Mouse (Mus musculus) adipocyte (in vitro differentiated cells): ENCODE measurements around the gene Cryba4.

Source experiments
- DNase-seq: peaks from one replicate; pipeline ENCODE4 v3.0.0-alpha.2; 2016; ENCODE audit warnings: low spot score

Cryba4 gene

DNA sequence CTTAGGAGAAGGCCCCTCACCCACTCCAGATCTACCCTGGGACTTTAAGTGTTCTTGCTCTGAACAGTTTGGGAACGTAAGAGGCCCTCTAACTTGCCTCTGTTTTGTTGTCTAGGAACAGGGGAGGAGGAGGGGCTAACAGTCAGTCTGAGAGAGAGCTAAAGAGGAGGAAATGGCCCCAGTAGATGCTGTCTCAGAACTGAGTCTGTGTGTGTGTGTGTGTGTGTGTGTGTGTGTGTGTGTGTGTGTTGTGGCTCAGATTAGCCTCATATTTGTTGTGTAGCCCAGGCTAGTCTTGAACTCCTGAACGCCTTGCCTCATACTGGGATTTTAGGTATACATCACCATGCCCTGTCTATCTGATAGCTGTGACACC is 34.3 kb upstream of the Cryba4 start:
- no peak for DNase-seq

DNA sequence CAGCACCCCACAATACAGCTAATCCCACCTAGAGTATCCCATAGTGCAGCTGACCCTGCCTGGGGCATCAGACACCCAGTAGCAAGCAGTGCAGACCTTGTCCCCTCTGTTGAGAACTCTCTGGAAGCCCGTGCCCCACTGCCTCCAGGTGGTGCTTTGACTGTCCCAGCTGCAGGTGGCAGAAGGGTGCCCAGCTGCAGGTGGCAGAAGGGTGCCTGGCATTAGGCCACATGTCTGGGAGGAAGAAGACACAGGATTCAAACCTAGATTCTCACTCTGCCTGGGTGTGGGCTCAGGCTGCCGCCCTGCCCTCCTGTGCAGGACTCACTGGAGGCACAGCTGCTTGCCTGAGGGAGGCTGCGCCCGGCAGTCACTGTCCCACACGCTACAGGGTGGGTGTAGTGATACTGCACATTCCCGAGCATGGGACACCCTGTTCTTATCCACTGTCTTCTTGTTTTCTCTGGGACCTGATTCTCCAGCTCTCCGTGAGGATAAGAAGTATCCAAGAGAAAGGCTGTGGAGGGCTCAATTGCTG is 33.3 kb upstream of the Cryba4 start:
- DNase-seq: no peak

DNA sequence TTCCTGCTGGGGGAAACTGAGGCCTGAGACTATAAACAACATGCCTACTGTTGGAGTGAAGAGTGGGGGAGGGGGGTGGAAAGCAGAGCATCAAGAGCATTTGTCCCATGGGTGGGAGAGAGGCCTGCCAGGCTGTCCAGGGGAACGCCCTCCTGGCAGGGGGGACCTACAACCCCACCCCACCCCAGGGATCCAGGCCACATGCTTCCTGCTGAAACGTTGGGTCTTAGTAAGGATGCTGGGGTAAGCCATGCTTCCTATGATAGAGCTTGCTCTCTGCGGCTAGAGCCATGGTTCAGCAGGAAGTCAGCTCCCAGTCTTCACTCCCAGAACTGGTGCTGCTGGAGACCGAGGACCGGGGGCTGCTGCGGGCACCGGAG is 31.9 kb upstream of the Cryba4 start:
- DNase-seq: no peak

DNA sequence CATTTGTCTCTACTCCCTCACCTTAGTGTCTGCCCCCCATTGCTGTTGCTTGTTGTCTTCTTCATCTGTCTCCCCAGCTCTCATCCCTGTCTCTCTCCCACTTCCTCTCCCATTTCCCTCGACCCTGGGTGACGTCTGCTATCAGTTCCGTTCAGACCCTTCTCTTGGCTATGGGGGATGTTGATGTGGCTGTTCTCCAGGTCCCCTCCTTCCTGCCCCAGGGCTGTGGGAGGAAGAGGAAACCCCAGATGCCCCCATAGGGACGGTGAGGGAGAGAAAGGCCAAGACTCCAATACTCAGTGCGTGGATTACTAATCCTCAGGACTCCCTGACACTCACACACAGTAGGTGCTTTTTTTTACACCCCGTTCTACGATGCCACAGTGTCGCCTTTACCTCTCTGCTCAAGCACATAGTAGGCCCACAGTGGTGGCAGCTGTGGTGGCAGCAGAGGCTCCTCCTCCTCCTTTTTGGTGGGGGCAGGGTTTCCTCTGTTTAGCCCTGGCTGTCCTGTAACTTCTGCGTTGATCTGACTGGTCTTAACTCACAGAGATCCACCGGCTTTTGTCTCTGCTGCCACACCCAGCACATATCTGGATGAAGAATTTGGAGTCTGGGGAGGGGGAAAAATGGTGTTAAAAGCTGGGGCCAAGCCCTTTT is 31.4 kb upstream of the Cryba4 start:
- DNase-seq: no peak

DNA sequence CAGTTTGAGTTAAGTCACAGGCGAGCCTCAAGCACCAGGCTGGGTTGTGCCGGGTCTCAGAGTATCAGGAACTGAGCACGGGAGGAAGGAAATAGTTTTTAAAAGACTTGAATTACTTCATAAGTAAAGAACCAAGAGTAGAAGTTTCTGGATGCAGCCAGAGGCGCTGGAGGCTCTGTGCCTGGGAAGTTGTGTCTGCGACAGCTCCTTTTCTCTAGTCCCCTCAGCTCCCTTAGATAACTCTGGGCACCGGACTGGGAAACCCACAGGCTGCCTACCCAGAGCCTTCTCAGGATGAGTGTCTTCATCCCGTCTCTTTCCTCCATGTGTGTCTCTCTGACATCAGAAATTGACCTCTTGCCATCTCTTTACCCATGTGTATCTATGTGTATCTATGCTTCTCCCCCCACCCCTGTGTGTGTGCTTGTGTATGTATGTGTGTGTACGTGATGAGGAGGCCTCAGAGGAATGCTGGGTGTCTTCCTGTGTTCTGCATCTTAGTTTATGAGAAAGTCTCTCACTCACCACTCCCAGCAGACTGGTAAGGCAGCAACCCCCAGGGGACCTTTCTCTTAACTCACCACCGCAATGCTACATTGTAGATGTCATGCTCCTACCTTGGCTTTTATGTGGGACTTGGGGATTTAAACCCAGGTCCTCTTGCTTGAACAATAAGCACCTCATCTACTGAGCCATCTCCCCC is 30.6 kb upstream of the Cryba4 start:
- no peak for DNase-seq

DNA sequence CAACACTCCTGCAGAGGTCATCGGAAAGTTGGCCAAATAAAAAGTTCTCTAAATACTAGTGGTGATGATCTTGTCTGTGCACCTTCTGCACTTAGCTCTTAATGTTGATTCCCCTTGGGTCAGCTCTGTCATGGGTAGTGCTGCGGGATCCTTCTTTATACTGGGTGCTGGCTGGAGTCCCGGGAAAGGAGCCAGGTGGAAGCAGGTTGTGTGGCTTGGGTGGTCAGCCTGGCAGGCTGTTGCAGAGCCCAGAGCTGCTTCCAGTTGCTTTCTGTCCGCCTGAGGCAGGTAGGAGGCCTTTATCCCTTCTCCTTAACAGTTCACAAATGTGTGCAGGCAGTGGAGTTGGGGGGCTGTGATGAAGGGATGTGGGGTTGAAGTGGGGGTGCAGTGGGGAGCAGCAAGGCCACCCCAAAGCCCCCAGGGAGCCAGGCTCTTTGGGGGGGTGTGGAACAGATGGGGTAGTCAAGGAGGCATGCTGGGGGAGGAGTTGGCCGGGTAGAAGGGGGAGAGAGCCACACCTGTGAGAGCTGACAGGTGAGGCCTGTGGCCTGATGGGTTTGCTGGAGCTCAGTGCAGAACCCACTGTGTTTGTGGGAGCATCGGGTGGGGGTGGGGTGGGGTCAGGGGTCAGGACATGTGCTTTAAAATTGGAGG is 29.9 kb upstream of the Cryba4 start:
- no peak for DNase-seq

DNA sequence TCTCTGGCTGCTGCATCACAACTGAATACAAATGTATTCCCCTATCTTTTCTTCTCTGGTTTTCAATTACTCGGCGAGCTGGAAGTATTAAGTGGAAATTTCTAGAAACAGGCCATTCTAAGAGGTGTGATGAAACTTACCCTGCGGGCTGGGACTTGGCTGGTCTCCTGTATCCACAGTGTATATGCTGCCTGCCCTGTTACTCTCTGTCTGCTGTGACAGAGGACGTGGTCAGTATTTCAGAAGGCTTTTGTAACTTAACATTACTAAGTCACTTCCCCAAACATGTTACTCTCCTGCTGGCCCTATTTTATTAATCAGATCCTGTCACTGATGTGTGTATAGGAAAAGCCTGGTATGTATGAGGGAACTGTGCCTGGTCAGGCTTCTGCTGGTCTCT is 29.4 kb upstream of the Cryba4 start:
- peak; percentile 30 for DNase-seq

DNA sequence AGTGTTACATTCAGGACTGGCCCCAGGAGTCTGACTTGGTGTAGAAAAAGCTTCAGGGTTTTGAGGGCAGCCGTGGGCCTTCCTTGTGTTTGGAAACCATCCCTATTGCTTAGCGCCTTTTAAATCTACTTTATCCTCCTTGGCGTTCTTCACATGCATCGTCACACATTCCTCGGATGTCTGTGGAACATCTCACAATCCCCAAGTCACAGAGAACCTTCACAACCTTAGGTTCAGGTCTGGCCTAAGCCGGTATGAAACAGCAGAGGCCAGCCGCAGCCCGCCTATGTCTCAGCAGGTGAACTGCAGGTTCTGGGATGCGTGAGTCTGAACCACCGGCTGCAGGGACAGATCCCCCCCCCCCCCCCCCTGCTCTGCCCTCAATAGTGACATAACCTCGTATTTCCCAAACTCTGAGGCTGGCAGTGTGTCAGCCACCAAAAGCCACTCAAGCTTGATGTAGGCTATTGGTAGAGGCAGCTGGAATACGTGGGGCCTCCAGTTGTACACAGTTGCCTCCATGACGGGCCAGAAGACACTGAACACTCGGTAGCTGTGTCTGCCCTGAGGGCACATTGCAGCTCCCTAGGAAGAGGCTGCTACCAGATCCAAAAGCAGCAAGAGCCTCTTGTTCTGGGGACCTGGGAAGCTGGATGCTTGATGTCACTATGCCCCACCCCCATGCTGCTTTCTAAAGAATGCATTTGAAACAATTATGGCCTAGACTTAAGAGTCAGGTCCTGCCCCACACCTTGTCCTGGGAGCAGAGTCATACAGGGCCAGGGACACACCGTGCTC is 28.7 kb upstream of the Cryba4 start:
- no peak for DNase-seq

DNA sequence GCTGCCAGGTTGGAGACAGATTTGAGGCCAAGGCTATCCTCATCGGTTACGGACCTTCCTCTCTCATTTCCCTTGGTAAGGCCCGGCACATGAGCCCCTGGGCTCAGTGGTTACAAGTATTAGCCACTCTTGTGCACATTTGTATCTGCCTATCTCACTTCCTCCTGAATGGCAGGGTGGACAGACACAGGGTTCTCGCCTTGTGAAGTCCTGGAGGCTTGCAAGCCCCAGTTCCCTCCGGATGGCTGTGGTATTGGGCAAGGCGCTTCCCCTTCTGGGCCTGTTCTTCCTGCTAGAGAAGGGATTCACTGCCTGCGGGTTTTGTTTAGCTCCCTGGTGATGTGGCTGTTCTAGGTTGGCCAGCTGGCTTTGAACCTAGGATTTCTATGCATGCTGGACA is 27.8 kb upstream of the Cryba4 start:
- no peak for DNase-seq

DNA sequence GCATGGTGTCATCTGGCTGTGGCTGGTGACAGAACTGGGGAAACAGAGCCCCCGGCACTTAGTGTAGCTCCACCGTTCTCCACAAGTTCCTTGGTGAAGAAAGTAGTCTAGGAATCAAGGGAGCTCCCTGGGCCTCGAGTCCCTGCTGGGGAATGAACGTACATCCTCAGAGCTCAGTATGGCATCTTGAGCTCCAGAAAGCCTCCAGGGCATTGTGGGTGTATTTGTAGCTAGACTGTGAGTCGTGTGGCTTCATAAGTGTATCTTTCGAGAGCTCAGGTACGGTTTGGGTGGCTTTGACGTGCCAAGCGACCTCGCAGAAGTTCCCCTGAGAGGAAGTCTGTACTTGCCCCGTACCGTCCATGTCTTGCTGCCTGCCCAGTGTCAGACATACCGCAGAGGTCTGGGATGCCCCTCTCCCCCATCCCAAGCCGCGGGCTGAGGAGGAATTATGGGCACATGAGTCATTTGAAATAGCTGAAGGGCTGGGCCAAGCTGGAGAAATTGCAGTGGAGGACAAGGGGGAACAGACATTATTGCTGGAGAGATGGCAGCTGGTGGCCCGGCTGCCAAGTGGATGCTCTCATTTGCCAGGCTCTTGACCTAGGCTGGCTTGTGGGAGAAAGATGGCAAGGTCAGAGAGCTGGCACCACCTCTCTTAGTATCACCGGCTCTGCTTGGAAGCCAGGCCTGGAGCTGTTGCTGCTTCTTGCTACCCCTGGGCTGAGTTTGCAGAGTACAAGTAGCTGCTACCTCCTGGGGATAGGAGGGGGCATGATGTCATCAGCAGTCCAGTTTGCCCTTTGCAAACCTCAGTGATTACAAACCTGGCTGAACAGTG is 27.1 kb upstream of the Cryba4 start:
- DNase-seq: peak; percentile 73

DNA sequence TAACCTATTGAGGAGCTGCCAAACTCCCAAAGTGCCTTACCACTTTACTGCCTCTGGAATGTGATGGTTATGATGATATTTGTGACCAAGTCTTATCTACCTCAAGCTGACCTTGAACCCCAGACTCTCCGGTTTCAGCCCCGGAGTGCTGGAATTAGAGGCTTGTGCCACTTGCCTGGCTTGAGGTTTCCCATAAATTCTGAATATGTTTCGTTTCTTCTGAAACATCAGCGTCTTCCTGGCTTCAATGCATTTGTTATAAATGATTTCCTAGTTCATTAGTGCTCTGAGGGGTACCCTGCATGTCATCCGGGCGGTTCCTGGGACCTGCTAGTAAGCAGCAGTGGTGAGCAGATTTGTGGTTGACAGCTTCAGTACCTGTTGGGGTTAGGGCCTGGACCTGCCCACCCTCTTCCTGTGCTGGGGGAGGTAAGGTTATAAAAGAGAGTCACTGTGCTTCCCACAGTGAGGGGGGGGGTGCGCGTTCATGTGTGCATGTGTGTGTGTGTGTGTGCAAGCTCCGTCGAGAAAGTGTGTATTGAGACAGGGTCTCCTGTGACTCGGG is 25.7 kb upstream of the Cryba4 start:
- DNase-seq: no peak

DNA sequence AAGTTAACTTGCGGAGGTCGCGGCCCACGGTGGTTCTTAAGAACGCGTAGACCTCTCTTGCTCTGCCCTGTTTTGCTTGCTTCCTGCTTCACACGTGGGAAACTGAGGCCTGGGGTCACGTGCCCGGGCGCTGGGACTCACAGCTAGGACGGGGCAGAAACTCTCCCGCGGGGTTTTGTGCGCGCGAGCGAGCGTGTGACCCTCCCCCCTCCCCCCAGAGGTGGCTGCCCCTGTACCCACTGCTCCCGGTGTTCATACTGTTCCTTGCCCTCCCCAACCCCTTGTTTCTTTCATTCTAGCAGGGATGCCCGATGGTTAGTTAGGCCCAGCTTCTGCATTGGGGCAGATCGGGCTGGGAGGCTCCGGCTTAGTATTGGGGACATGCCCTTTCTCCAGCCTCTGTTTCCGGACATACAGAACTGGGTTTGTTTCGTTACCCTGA is 24.6 kb upstream of the Cryba4 start:
- no peak for DNase-seq

DNA sequence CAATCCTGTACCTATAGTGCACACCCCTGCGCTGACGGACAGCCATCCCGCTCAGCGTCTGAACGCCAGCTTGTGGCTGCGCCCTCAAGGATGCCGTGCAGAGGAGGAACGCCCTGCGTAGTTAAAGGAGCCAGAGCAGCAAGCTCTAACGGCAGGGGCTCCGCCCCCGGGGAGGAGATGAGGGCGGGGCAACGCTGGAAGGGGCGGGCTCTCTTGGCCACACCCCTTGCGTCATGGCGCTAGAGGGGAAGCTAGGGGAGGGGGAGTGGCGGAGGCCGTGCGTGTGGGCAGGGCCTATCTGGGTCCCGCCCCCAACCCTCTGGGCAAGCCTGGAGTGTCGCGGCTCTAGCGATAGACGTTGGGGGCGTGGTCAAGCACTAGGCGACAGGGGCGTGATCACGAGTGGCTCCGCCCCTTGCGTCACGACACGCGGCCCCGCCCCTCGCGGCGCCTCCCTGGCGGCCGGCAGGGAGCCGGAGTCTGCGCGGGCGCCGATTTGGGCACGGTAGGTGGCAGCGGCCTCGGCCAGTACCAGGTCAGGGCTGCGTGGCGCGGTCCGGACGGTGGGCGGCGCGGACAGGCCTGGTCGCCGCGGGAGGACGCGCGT is 24.1 kb upstream of the Cryba4 start, which contains the start of gene Tpst2:
TSS of gene Tpst2 (plus strand) at position 425 of the 607 bp plus-strand sequence.
- DNase-seq: peak; percentile 99

DNA sequence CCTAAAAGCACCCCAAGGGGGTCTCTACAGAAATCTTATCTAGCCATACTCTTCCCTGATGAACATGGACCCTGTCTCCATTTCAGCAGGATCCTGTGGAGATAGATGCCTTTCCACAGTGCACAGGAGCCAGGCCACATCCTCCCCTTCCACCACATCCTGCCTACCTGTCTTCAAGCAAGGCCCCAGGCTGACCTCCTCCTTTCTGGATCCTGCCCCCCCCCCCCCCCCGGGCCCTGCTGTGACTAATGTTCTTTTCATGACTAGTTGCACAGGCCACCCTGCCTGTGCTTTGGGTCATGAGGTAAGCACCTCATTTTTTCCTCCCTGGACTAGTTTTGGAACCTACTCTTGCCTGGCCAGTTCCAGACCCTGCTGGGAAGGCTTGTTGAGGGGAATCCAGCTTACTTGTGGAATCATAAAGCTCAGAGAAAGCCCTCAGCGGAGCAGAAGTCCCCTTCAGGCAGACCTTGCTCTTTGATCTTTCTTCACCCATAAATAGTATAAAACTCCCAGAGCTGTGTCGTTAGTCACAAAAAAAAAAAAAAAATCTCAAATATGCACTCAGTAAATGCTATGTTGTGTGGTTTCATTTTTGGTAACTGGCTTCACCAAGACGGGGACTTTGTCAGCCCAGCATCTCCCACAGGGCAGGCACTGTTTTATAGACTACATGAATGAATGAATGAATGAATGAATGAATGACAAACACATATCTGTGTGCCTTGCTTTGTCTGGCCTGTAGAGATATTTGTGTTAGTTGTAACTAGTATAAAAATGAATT is 22.9 kb upstream of the Cryba4 start:
- DNase-seq: no peak

DNA sequence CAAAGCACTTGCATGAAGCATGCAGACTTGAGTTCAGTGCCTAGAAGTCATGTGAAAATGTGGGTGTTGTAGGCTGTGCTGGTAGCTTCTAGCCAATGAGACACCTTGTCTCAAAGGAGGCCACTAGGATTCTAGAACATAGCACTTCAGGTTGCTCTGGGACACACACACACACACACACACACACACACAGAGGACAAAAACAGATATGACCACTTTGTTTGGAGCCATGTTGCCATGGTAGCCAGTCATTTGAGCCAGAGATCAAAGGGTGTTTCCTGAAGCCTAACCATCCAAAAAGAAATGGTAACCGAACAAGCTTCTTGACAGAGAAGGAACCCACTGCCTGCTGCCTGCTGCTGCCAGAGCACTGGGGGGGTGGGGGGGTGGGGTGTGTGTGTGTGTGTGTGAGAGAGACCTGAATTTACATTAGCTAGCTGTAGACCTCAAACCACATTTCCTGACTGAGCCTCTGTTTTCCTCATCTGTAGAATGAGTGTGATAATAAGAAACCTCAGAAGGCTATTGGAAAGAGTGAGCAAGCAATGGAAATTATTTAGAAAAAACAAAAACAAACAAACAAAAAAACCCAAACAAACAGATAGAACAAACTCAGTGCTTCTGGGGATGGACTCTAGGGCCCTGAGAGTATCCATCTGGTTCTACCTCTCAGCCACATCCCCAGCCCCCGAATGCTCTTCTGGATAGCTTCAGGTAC is 21.6 kb upstream of the Cryba4 start:
- DNase-seq: no peak

DNA sequence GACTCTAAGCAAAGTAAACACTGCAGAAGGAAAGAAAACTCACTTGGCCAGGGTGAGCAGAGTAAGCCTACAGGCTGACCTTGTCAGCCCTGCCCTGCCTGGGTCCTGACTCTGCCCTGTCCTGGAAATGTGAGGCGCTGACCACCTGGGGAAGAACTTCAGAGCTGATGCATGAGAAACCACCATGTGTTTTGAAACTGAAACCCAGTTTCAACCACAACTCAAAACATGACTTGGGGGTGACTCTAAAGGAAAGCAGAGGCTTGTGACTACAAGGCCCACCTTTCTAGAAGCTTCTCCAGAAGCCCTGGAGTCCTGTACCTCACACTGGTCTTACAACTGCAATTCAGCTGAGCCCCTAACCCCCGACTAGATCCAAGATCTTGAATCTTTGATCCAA is 20.6 kb upstream of the Cryba4 start:
- no peak for DNase-seq

DNA sequence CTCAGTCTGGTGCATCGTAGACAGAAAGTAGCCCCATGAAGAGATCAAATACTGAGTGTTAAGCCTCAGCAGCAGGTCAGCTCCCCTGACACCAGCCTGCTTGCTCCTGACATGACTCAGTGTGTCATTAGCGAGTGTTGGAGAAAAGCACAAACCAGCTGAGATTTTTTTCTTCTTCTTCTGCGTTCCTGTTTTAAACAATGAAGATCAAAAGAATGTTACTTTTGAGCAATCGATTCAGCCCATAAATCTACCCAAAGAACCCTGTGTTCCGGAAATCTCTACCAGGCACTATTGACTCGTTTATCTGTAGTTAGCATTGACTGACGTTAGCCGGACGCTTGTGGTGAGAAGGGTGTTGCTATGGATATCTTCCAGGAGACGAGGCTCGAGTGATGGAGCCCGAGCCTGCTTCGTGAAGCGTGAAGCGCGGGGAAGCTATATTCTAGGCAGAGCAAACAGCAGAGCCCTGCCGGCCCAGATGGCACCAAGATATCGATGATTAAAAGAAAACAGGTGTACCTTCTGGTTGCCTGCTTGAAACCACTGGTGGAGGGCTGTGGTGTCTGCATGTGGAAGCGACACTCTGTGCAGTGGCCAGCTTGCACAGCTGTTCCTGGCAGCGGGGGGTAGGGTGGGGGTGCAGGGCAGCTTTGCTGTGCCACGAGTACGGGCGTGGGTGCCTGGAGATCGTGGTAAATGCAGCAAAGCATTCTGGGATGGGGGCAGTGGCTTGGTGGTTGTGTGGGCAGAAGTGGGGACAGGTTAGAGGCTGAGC is 18.6 kb upstream of the Cryba4 start:
- no peak for DNase-seq
